Mouse (Mus musculus): ENCODE results near the gene Lrrk1. TPM values are rescaled to one million over a fixed set of nuclear protein-coding genes. Genes with fewer than 3 reads are reported as not detected.

Lrrk1 gene
- total and polyA plus RNA-seq, 3 experiments, result 5.0 to 16.9 (median 13.6) TPM

GRCm38 (mm10) chr7:66413093-66413492 is 24.9 kb upstream of the Lrrk1 start:
- no peaks in the 10 kb centered on the region for H3K79me2 ChIP-seq (replicated peaks; ENCODE audit: control insufficient read depth, extremely low read depth, insufficient read depth, poor library complexity, severe bottlenecking)
- dilution Hi-C loops (cut with MboI; ENCODE audit: extremely low pct_ligation_motif_present, extremely low pct_unique_long_range_greater_than_20kb, low sequenced_read_pairs), result no loop called here

GRCm38 (mm10) chr7:66409433-66409832 is 21.3 kb upstream of the Lrrk1 start:
- Histone ChIP-seq H3K4me1 (ENCODE audit: control insufficient read depth in 1 of 2, insufficient read depth in 2 of 2) (no peaks in the 10 kb centered on the region), H3K27ac (ENCODE audit: insufficient read depth, low read depth) (no peak overlapping the region), H3K27me3 (replicated peaks) (peaks cover 71% of the 10 kb centered on the region), H3K36me3 (replicated peaks in 1 of 2; ENCODE audit: control insufficient read depth in 1 of 2, insufficient read depth in 1 of 2, low read length in 1 of 2) (no peaks in the 10 kb centered on the region), H3K4me3 (replicated peaks in 1 of 3; ENCODE audit: low read depth in 2 of 3, low read length in 2 of 3, poor library complexity in 1 of 3) (no peak overlapping the region), H3K9me3 (replicated peaks; ENCODE audit: low read length) (no peaks in the 10 kb centered on the region), H3K4me2 (ENCODE audit: insufficient read depth, low read depth, poor library complexity, severe bottlenecking) (no peak overlapping the region), H3K9ac (ENCODE audit: insufficient read depth, low read depth) (no peak overlapping the region), H3K79me2 (replicated peaks; ENCODE audit: control insufficient read depth, extremely low read depth, insufficient read depth, poor library complexity, severe bottlenecking) (no peaks in the 10 kb centered on the region)
- DNase-seq (ENCODE audit: extremely low read depth), result no peak
- TF ChIP-seq ZC3H11A (IDR thresholded peaks at IDR 0.05; ENCODE audit: low read depth, low read length) (no peak), SMC3 (IDR thresholded peaks at IDR 0.05; ENCODE audit: low read depth, low read length) (peak; percentile 55), CTCF (conservative IDR thresholded peaks at IDR 0.05 in 1 of 2, IDR thresholded peaks at IDR 0.05 in 1 of 2; ENCODE audit: low read depth in 2 of 2, low read length in 2 of 2) (peak in 1 of 2 experiments; percentile 64; a peak in 2 of 4 replicates), RAD21 (IDR thresholded peaks at IDR 0.05; ENCODE audit: low read depth, low read length) (peak; percentile 52), MEF2A (IDR thresholded peaks at IDR 0.05; ENCODE audit: borderline replicate concordance, low read depth, low read length) (no peak)
- dilution Hi-C loops (cut with MboI; ENCODE audit: extremely low pct_ligation_motif_present, extremely low pct_unique_long_range_greater_than_20kb, low sequenced_read_pairs), result no loop called here
- in situ Hi-C loops (cut with MboI; ENCODE audit: low pct_ligation_motif_present, low pct_unique_long_range_greater_than_20kb, low sequenced_read_pairs), result loop anchor here (10.0 kb wide), 1 partner anchor 245 kb away; no protein-coding TSS in a partner anchor

More at GRCm38 (mm10) chr7:66413093-66413492, 24.9 kb upstream of the Lrrk1 start:
- in situ Hi-C loops (cut with MboI; ENCODE audit: low pct_ligation_motif_present, low pct_unique_long_range_greater_than_20kb, low sequenced_read_pairs), result no loop called here
- TF ChIP-seq CHD1 (IDR thresholded peaks at IDR 0.05; ENCODE audit: low read depth, low read length), result no peak
- TF ChIP-seq CTCF (conservative IDR thresholded peaks at IDR 0.05 in 1 of 2, IDR thresholded peaks at IDR 0.05 in 1 of 2; ENCODE audit: low read depth in 2 of 2, low read length in 2 of 2), result no peak
- TF ChIP-seq MYC (IDR thresholded peaks at IDR 0.05; ENCODE audit: low read depth, low read length), result no peak
- TF ChIP-seq JUN (IDR thresholded peaks at IDR 0.05; ENCODE audit: insufficient read depth, low read depth, low read length), result no peak
- TF ChIP-seq EP300 (IDR thresholded peaks at IDR 0.05; ENCODE audit: low read length), result no peak
- no peak for TF ChIP-seq ZKSCAN1 (IDR thresholded peaks at IDR 0.05; ENCODE audit: borderline replicate concordance, low read depth, low read length)
- TF ChIP-seq USF2 (conservative IDR thresholded peaks at IDR 0.05; ENCODE audit: low read depth, low read length), result no peak
- no peak for TF ChIP-seq ELF1 (IDR thresholded peaks at IDR 0.05; ENCODE audit: low read depth, low read length)
- no peak for TF ChIP-seq USF1 (IDR thresholded peaks at IDR 0.05; ENCODE audit: low read depth, low read length)
- TF ChIP-seq GABPA (IDR thresholded peaks at IDR 0.05; ENCODE audit: insufficient replicate concordance, low read depth, low read length), result no peak
- no peak for TF ChIP-seq E2F4 (IDR thresholded peaks at IDR 0.05; ENCODE audit: insufficient replicate concordance, low read depth, low read length)
- TF ChIP-seq ZMIZ1 (IDR thresholded peaks at IDR 0.05; ENCODE audit: low read depth, low read length), result no peak
- no peak for TF ChIP-seq IRF4 (IDR thresholded peaks at IDR 0.05; ENCODE audit: low read depth, low read length)
- TF ChIP-seq ZNF384 (IDR thresholded peaks at IDR 0.05; ENCODE audit: low read depth, low read length), result no peak
- no peak for TF ChIP-seq CHD2 (IDR thresholded peaks at IDR 0.05; ENCODE audit: low read length)
- no peak for TF ChIP-seq UBTF (IDR thresholded peaks at IDR 0.05; ENCODE audit: low read depth, low read length)
- TF ChIP-seq MAZ (IDR thresholded peaks at IDR 0.05; ENCODE audit: low read depth, low read length), result no peak
- TF ChIP-seq TCF12 (IDR thresholded peaks at IDR 0.05; ENCODE audit: low read depth, low read length), result no peak
- TF ChIP-seq TBP (conservative IDR thresholded peaks at IDR 0.05; ENCODE audit: low read depth, low read length), result no peak
- Histone ChIP-seq H3K9ac (ENCODE audit: insufficient read depth, low read depth) (no peak overlapping the region), H3K27me3 (replicated peaks) (peaks cover 76% of the 10 kb centered on the region), H3K4me1 (ENCODE audit: control insufficient read depth in 1 of 2, insufficient read depth in 2 of 2) (no peaks in the 10 kb centered on the region), H3K27ac (ENCODE audit: insufficient read depth, low read depth) (no peak overlapping the region), H3K4me2 (ENCODE audit: insufficient read depth, low read depth, poor library complexity, severe bottlenecking) (no peak overlapping the region), H3K9me3 (replicated peaks; ENCODE audit: low read length) (no peaks in the 10 kb centered on the region), H3K4me3 (replicated peaks in 1 of 3; ENCODE audit: low read depth in 2 of 3, low read length in 2 of 3, poor library complexity in 1 of 3) (no peak overlapping the region), H3K36me3 (replicated peaks in 1 of 2; ENCODE audit: control insufficient read depth in 1 of 2, insufficient read depth in 1 of 2, low read length in 1 of 2) (no peaks in the 10 kb centered on the region)
- no peak for DNase-seq (ENCODE audit: extremely low read depth)

Measured in CH12.LX (cell line).